Mouse (Mus musculus) neural tube, embryonic 15.5 days (tissue): ENCODE results near the gene Prr12. TPM values are rescaled to one million over a fixed set of nuclear protein-coding genes. Genes with fewer than 3 reads are reported as not detected.
A peak's percentile ranks its signal among the peaks of the same experiment; 100 is the strongest.

Experiments used
- ATAC-seq: fragments of 200-750 bp; cut with Nextera tagmentation; 2 replicates; pipeline ENCODE4 v1.8.0; 2017; ENCODE audit warnings: mild to moderate bottlenecking, moderate TSS enrichment, moderate library complexity; ENCODE audit not compliant: low FRiP score
- H3K27ac ChIP-seq: fragments of 300-500 bp; sonication (generic); replicated peaks from 2 replicates; pipeline ENCODE4 v1.5.1; 2015; ENCODE audit warnings: mild to moderate bottlenecking, inconsistent platforms
- H3K27me3 ChIP-seq: fragments of 300-500 bp; sonication (generic); replicated peaks from 2 replicates; pipeline ENCODE4 v1.6.1; 2015; ENCODE audit warnings: inconsistent platforms
- H3K36me3 ChIP-seq: fragments of 300-500 bp; sonication (generic); 2 replicates; pipeline ENCODE4 v1.6.1; 2015; ENCODE audit warnings: inconsistent platforms
- H3K4me1 ChIP-seq: fragments of 300-500 bp; sonication (generic); 2 replicates; pipeline ENCODE4 v1.6.1; 2015; ENCODE audit warnings: inconsistent platforms
- H3K4me2 ChIP-seq: fragments of 300-500 bp; sonication (generic); 2 replicates; pipeline ENCODE4 v1.6.1; 2015; ENCODE audit warnings: inconsistent platforms, mild to moderate bottlenecking, moderate library complexity
- H3K4me3 ChIP-seq: fragments of 300-500 bp; sonication (generic); replicated peaks from 2 replicates; pipeline ENCODE4 v1.5.1; 2015; ENCODE audit warnings: mild to moderate bottlenecking, inconsistent platforms
- H3K9ac ChIP-seq: fragments of 300-500 bp; sonication (generic); replicated peaks from 2 replicates; pipeline ENCODE4 v1.6.1; 2015; ENCODE audit warnings: mild to moderate bottlenecking, inconsistent platforms
- H3K9me3 ChIP-seq: fragments of 300-500 bp; sonication (generic); replicated peaks from 2 replicates; pipeline ENCODE4 v1.6.1; 2016; ENCODE audit warnings: inconsistent platforms
- WGBS: fragments of 180-500 bp; shearing (Covaris S2); methylation state at CpG from one replicate; pipeline ENCODE4 v1.1.7; 2015; ENCODE audit warnings: mixed read lengths; 5-methylcytosine and 5-hydroxymethylcytosine counted together
- polyA plus RNA-seq: library from polyadenylated mRNA; unstranded; fragments of >200 nt; fragmentation: Nextera tagmentation; extraction: Ambion mirVana; gene quantifications from 2 replicates; pipeline ENCODE4 v1.2.1, GENCODE M21; 2015

Prr12 gene
- polyA plus RNA-seq, 1 experiment from 2014 or later = 12.3 TPM

GRCm38 (mm10) chr7:45005321-45005992 lies 47.2 kb downstream of the Prr12 start:
- H3K4me1 ChIP-seq = 0 out of 2 replicates have a peak, but pooled peaks cover 3% of the 10 kb centered on the region
- WGBS = 93% methylated on average over 6 of the region's 6 CpGs
- ATAC-seq = no peak
- no peak overlapping the region for H3K4me2 ChIP-seq
- H3K9me3 ChIP-seq = no peaks in the 10 kb centered on the region
- no peak overlapping the region for H3K9ac ChIP-seq
- no peaks in the 10 kb centered on the region for H3K27me3 ChIP-seq
- no peak overlapping the region for H3K27ac ChIP-seq
- no peak overlapping the region for H3K4me3 ChIP-seq
- H3K36me3 ChIP-seq = peaks cover 98% of the 10 kb centered on the region

- no peaks in the 10 kb centered on the region for H3K9me3 ChIP-seq
- H3K9ac ChIP-seq = no peak overlapping the region
- H3K4me3 ChIP-seq = no peak overlapping the region
- no peaks in the 10 kb centered on the region for H3K27me3 ChIP-seq
- no peak overlapping the region for H3K4me2 ChIP-seq
- H3K27ac ChIP-seq = no peak overlapping the region
- H3K4me1 ChIP-seq = peaks cover 7% of the 10 kb centered on the region
- ATAC-seq = no peak
- WGBS = 73% methylated on average over 3 of the region's 3 CpGs
- H3K36me3 ChIP-seq = peaks cover 91% of the 10 kb centered on the region
Measured at GRCm38 (mm10) chr7:45004546-45004945, 48.1 kb downstream of the Prr12 start.

GRCm38 (mm10) chr7:45002440-45002839 lies 50.2 kb downstream of the Prr12 start:
- ATAC-seq = no peak

GRCm38 (mm10) chr7:45000539-45001114 lies 52.1 kb downstream of the Prr12 start:
- no peak for ATAC-seq
- H3K9me3 ChIP-seq = no peaks in the 10 kb centered on the region
- peaks cover 34% of the 10 kb centered on the region for H3K4me1 ChIP-seq
- H3K27me3 ChIP-seq = no peaks in the 10 kb centered on the region
- no peak overlapping the region for H3K27ac ChIP-seq
- WGBS = 80% methylated on average over 21 of the region's 21 CpGs
- no peak overlapping the region for H3K4me3 ChIP-seq
- no peak overlapping the region for H3K4me2 ChIP-seq
- H3K36me3 ChIP-seq = peaks cover 52% of the 10 kb centered on the region
- no peak overlapping the region for H3K9ac ChIP-seq

More at GRCm38 (mm10) chr7:45002440-45002839, 50.2 kb downstream of the Prr12 start:
- H3K36me3 ChIP-seq = peaks cover 70% of the 10 kb centered on the region
- H3K9me3 ChIP-seq = no peaks in the 10 kb centered on the region
- no peak overlapping the region for H3K9ac ChIP-seq
- no peak overlapping the region for H3K27ac ChIP-seq
- H3K27me3 ChIP-seq = no peaks in the 10 kb centered on the region
- no peak overlapping the region for H3K4me2 ChIP-seq
- H3K4me1 ChIP-seq = peaks cover 24% of the 10 kb centered on the region
- no peak overlapping the region for H3K4me3 ChIP-seq
- 89% methylated on average over 7 of the region's 7 CpGs for WGBS

- no peak overlapping the region for H3K27ac ChIP-seq
- no peaks in the 10 kb centered on the region for H3K27me3 ChIP-seq
- H3K9me3 ChIP-seq = no peaks in the 10 kb centered on the region
- H3K4me1 ChIP-seq = peaks cover 34% of the 10 kb centered on the region
- no peak overlapping the region for H3K9ac ChIP-seq
- peak overlapping the region; percentile 84; the same call in 1 of the 2 replicates for H3K4me2 ChIP-seq
- peaks cover 44% of the 10 kb centered on the region for H3K36me3 ChIP-seq
- 80% methylated on average over 11 of the region's 11 CpGs for WGBS
- no peak for ATAC-seq
- H3K4me3 ChIP-seq = no peak overlapping the region
Measured at GRCm38 (mm10) chr7:44999753-45000152, 52.9 kb downstream of the Prr12 start.

- no peak for ATAC-seq
- Histone ChIP-seq H3K4me3 (peak within 1 kb of the TSS; percentile 60), H3K27ac (peak within 1 kb of the TSS; percentile 76), H3K27me3 (no peaks in the 10 kb centered on the region), H3K4me2 (peak within 1 kb of the TSS; percentile 84), H3K9me3 (no peaks in the 10 kb centered on the region), H3K4me1 (peaks cover 34% of the 10 kb centered on the region), H3K36me3 (peaks cover 35% of the 10 kb centered on the region), H3K9ac (peak within 1 kb of the TSS; percentile 65)
- 5% methylated on average over 18 of the region's 18 CpGs for WGBS
Measured at GRCm38 (mm10) chr7:44998501-44998955, 54.2 kb downstream of the Prr12 start, which contains the start of gene Bcl2l12. Gene Bcl2l12, minus strand, starts transcription at chr7:44998712.

GRCm38 (mm10) chr7:44997940-44998428 lies 54.7 kb downstream of the Prr12 start:
- peak; percentile 10; the same call in 1 of the 2 replicates for ATAC-seq
- H3K27ac ChIP-seq = peak overlapping the region; percentile 76

GRCm38 (mm10) chr7:44997231-44997939 lies 55.3 kb downstream of the Prr12 start, which contains the start of gene Irf3:
Gene Irf3, plus strand, starts transcription at chr7:44997648.
- peaks cover 24% of the 10 kb centered on the region for H3K36me3 ChIP-seq
- peak within 1 kb of the TSS; percentile 60 for H3K4me3 ChIP-seq
- ATAC-seq = peak; percentile 93
- H3K9me3 ChIP-seq = no peaks in the 10 kb centered on the region
- peaks cover 34% of the 10 kb centered on the region for H3K4me1 ChIP-seq
- H3K9ac ChIP-seq = peak within 1 kb of the TSS; percentile 65
- peak within 1 kb of the TSS; percentile 84 for H3K4me2 ChIP-seq
- H3K27me3 ChIP-seq = no peaks in the 10 kb centered on the region
- WGBS = under 1% methylated on average over 43 of the region's 43 CpGs
- H3K27ac ChIP-seq = peak within 1 kb of the TSS; percentile 76

More at GRCm38 (mm10) chr7:44997940-44998428, 54.7 kb downstream of the Prr12 start:
- 5% methylated on average over 15 of the region's 15 CpGs for WGBS
- Histone ChIP-seq H3K36me3 (peaks cover 30% of the 10 kb centered on the region), H3K4me1 (peaks cover 34% of the 10 kb centered on the region), H3K9ac (peak overlapping the region; percentile 65), H3K4me3 (peak overlapping the region; percentile 60), H3K9me3 (no peaks in the 10 kb centered on the region), H3K27me3 (no peaks in the 10 kb centered on the region), H3K4me2 (peak overlapping the region; percentile 84)

- peak overlapping the region; percentile 60 for H3K4me3 ChIP-seq
- H3K4me2 ChIP-seq = peak overlapping the region; percentile 84
- H3K36me3 ChIP-seq = peaks cover 18% of the 10 kb centered on the region
- H3K27ac ChIP-seq = peak overlapping the region; percentile 76; the same call in 1 of the 2 replicates
- H3K9ac ChIP-seq = peak overlapping the region; percentile 8; the same call in 1 of the 2 replicates
- no peaks in the 10 kb centered on the region for H3K27me3 ChIP-seq
- no peaks in the 10 kb centered on the region for H3K9me3 ChIP-seq
- H3K4me1 ChIP-seq = peaks cover 34% of the 10 kb centered on the region
- WGBS = 21% methylated on average over 10 of the region's 10 CpGs
- ATAC-seq = no peak
Measured at GRCm38 (mm10) chr7:44996672-44997071, 56.0 kb downstream of the Prr12 start.

GRCm38 (mm10) chr7:44986879-44987718 lies 65.6 kb downstream of the Prr12 start:
- Histone ChIP-seq H3K4me2 (peak overlapping the region; percentile 71), H3K27ac (peak overlapping the region; percentile 94), H3K9ac (peak overlapping the region; percentile 69), H3K27me3 (no peaks in the 10 kb centered on the region), H3K4me3 (peak overlapping the region; percentile 99), H3K36me3 (peaks cover 13% of the 10 kb centered on the region), H3K4me1 (peaks cover 41% of the 10 kb centered on the region), H3K9me3 (no peaks in the 10 kb centered on the region)
- under 1% methylated on average over 29 of the region's 29 CpGs for WGBS
- ATAC-seq = peak; percentile 7
